Mouse (Mus musculus): ENCODE results near the gene Acat3.
"Not testable (repeated sequence)": the region's sequence is repeated elsewhere in the genome, so short reads cannot be mapped to it uniquely, and the experiment has no call there.

Gene Acat3

GRCm38 (mm10) chr17:12916588-12917380, 23.6 kb downstream of the Acat3 start:
- DNase-seq (ENCODE audit: low spot score in 2 of 2): peak; percentile 33 to 54

- DNase-seq (ENCODE audit: low spot score in 2 of 2): peak; percentile 99
Observed at GRCm38 (mm10) chr17:12915881-12916583, 24.4 kb downstream of the Acat3 start, which contains the start of gene Mrpl18. TSS of gene Mrpl18 (minus strand) at chr17:12916345.

- no peak for DNase-seq (ENCODE audit: low spot score in 2 of 2)
Observed at GRCm38 (mm10) chr17:12915488-12915880, 24.9 kb downstream of the Acat3 start, which contains the start of gene Tcp1. TSS of gene Tcp1 (plus strand) at chr17:12915701.

GRCm38 (mm10) chr17:12910391-12910790, 30.0 kb downstream of the Acat3 start:
- DNase-seq (ENCODE audit: low spot score in 2 of 2): no peak

GRCm38 (mm10) chr17:12909361-12910280, 30.8 kb downstream of the Acat3 start, which contains the start of gene Pnldc1:
TSS of gene Pnldc1 (minus strand) at chr17:12910230.
- no peak for DNase-seq (ENCODE audit: low spot score in 2 of 2)

- DNase-seq (ENCODE audit: low spot score in 2 of 2): no peak
Observed at GRCm38 (mm10) chr17:12906436-12906835, 34.0 kb downstream of the Acat3 start.

GRCm38 (mm10) chr17:12905810-12906209, 34.6 kb downstream of the Acat3 start:
- DNase-seq (ENCODE audit: low spot score in 2 of 2): no peak

- no peak for DNase-seq (ENCODE audit: low spot score in 2 of 2)
Observed at GRCm38 (mm10) chr17:12904349-12904748, 36.1 kb downstream of the Acat3 start.

- no peak for DNase-seq (ENCODE audit: low spot score in 2 of 2)
Observed at GRCm38 (mm10) chr17:12903372-12904333, 36.7 kb downstream of the Acat3 start.

GRCm38 (mm10) chr17:12902291-12902690, 38.1 kb downstream of the Acat3 start:
- DNase-seq (ENCODE audit: low spot score in 2 of 2): no peak

- DNase-seq (ENCODE audit: low spot score in 2 of 2): not testable (repeated sequence)
Observed at GRCm38 (mm10) chr17:12898607-12899006, 41.8 kb downstream of the Acat3 start.

GRCm38 (mm10) chr17:12897674-12898073, 42.7 kb downstream of the Acat3 start:
- DNase-seq (ENCODE audit: low spot score in 2 of 2): no peak

GRCm38 (mm10) chr17:12892033-12892432, 48.4 kb downstream of the Acat3 start:
- DNase-seq (ENCODE audit: low spot score in 2 of 2): no peak

GRCm38 (mm10) chr17:12891054-12891453, 49.3 kb downstream of the Acat3 start:
- DNase-seq (ENCODE audit: low spot score in 2 of 2): no peak

- no peak for DNase-seq (ENCODE audit: low spot score in 2 of 2)
Observed at GRCm38 (mm10) chr17:12887021-12887775, 53.2 kb downstream of the Acat3 start.

GRCm38 (mm10) chr17:12886620-12887019, 53.8 kb downstream of the Acat3 start:
- no peak for DNase-seq (ENCODE audit: low spot score in 2 of 2)

GRCm38 (mm10) chr17:12881216-12881615, 59.2 kb downstream of the Acat3 start:
- DNase-seq (ENCODE audit: low spot score in 2 of 2): no peak

- peak; percentile 60 to 66 for DNase-seq (ENCODE audit: low spot score in 2 of 2)
Observed at GRCm38 (mm10) chr17:12880178-12880577, 60.2 kb downstream of the Acat3 start.

GRCm38 (mm10) chr17:12875734-12876133, 64.7 kb downstream of the Acat3 start, which contains the start of gene Mrgprh:
TSS of gene Mrgprh (plus strand) at chr17:12876034.
- DNase-seq (ENCODE audit: low spot score in 2 of 2): no peak

Measured in spleen, postnatal 36 days (tissue).